Mouse (Mus musculus) adrenal gland (tissue): ENCODE results near the gene Ppp1r2.

Source experiments
- intact Hi-C: fragments of 180-260 bp; cut with DNase I; formaldehyde crosslinking; loops from one replicate; pipeline ENCODE4 v1.15.1; 2025
- microRNA-seq, 2 experiments: library from miRNA; unstranded; fragments of <30 nt; microRNA quantifications; one replicate each; pipeline ENCODE4; 2019

Gene Ppp1r2

GRCm38 (mm10) chr16:31234808-31235456 lies 40.1 kb downstream of the Ppp1r2 start:
- intact Hi-C loops: no loop called here

GRCm38 (mm10) chr16:31234356-31234755 lies 40.7 kb downstream of the Ppp1r2 start:
- intact Hi-C loops: no loop called here

GRCm38 (mm10) chr16:31233541-31234339 lies 41.3 kb downstream of the Ppp1r2 start:
- intact Hi-C loops: no loop called here

- intact Hi-C loops: no loop called here
These were observed 41.9 kb downstream of the Ppp1r2 start for GRCm38 (mm10) chr16:31233167-31233498.

- intact Hi-C loops: no loop called here
These were observed 42.4 kb downstream of the Ppp1r2 start for GRCm38 (mm10) chr16:31232491-31233166.

- intact Hi-C loops: no loop called here
These were observed 43.5 kb downstream of the Ppp1r2 start for GRCm38 (mm10) chr16:31231591-31231990.

GRCm38 (mm10) chr16:31227746-31228145 lies 47.3 kb downstream of the Ppp1r2 start:
- intact Hi-C loops: no loop called here

GRCm38 (mm10) chr16:31215271-31215670 lies 59.8 kb downstream of the Ppp1r2 start:
- intact Hi-C loops: no loop called here

GRCm38 (mm10) chr16:31213463-31213862 lies 61.6 kb downstream of the Ppp1r2 start:
- intact Hi-C loops: no loop called here

GRCm38 (mm10) chr16:31211503-31211902 lies 63.6 kb downstream of the Ppp1r2 start:
- intact Hi-C loops: no loop called here

- intact Hi-C loops: no loop called here
These were observed 64.6 kb downstream of the Ppp1r2 start for GRCm38 (mm10) chr16:31210453-31210852.

- intact Hi-C loops: no loop called here
These were observed 65.2 kb downstream of the Ppp1r2 start for GRCm38 (mm10) chr16:31209911-31210310.

GRCm38 (mm10) chr16:31205726-31206125 lies 69.4 kb downstream of the Ppp1r2 start:
- intact Hi-C loops: no loop called here

- intact Hi-C loops: no loop called here
These were observed 69.9 kb downstream of the Ppp1r2 start for GRCm38 (mm10) chr16:31205187-31205586.

- intact Hi-C loops: loop anchor here (5.0 kb wide), 2 partner anchors 68 to 122 kb away; partner anchors contain the start of gene Xxylt1
These were observed 70.9 kb downstream of the Ppp1r2 start for GRCm38 (mm10) chr16:31204216-31204615.

- intact Hi-C loops: loop anchor here (5.0 kb wide), 2 partner anchors 71 to 119 kb away; partner anchors contain the start of gene Xxylt1
These were observed 73.4 kb downstream of the Ppp1r2 start for GRCm38 (mm10) chr16:31201704-31202103.

Small RNA genes lying within 50 kb of the gene (microRNA-seq; reads per million reads assigned to microRNA genes)
- gene Gm27415: 0 reads per million in 2 experiments
